Mouse (Mus musculus) cerebellum, adult 8-10 months (tissue): ENCODE data around the gene Aoc1.

Experiments used
- DNase-seq: peaks from one replicate; pipeline ENCODE4 v3.0.0; 2022

Aoc1 gene

DNA sequence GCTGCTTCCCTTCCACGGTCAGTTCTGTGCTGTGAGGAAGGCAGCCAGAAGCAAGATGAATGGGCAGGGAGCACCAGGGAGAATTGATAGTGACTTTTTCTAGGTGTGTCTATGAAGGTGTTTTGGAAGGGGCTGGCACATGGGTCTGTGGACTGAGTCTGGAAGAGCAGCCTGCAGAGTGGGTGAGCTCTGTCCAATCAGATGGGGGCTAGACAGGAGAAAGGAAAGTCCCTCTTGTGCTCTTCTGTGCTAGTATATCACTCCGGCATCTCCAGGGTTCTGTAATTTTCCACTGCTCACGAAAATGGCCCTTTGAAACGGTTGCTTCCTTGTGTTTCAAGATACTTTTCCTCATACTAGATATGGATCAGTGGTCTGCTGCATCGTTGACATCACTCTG lies at the start of gene Aoc1:
TSS of gene Aoc1 (plus strand) at position 301 of the 400 bp plus-strand sequence.
- no peak for DNase-seq

DNA sequence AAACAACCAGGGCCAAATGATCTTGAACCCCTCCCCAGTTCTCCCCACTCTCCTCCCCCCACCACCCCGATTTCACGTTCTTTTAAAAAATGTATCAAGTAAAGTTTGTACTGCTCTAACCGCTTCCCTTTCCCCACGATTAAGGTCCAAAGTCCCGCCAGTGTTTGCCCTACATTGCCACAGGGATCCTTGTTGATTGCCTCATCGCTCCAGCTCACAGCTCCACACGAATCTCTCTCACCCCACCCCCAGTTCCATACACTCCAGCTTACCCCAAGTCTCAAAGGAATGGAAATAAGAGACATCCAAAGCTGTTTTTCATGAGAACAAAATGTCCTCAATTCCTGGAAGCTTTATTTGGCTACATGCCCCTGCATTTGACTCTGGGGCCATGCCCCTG lies 47.7 kb upstream of the Aoc1 start:
- no peak for DNase-seq

DNA sequence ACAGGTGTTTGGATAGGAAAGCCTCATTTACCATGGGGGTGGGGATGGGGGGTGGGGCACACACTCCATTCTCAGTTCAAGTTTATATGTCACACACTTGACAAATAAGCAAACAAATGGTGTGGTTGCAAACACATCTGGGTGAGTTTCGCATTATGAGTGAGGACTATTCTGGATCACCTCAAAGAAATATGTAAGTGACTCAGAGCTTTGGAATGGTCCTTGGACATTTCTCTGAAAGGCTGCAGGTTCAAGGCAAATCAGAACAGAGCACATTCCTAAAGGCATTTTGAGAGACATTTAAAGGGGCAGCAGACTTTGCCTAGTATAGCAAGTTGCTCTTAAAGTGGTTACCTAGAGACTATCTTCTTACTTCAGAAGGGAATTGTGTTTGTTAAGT lies 43.7 kb upstream of the Aoc1 start:
- DNase-seq: no peak

DNA sequence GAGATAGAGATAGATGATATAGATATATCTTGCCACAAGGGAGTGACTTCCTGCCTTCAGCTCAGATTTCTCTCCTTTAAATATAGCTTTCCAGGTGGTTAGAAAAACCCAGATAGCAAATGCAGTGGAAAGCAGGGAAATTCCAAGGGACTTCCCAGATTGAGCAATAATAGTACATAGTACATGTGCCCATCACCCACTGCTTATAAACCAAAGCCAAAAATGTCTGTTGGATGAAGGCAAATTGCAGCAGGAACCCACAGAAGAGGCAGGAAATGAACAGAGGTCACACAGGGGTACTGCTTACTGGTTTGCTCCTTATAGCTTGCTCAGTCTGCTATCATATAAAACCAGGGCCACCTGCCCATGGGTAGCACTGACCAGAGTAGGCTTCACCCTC lies 43.0 kb upstream of the Aoc1 start:
- no peak for DNase-seq

DNA sequence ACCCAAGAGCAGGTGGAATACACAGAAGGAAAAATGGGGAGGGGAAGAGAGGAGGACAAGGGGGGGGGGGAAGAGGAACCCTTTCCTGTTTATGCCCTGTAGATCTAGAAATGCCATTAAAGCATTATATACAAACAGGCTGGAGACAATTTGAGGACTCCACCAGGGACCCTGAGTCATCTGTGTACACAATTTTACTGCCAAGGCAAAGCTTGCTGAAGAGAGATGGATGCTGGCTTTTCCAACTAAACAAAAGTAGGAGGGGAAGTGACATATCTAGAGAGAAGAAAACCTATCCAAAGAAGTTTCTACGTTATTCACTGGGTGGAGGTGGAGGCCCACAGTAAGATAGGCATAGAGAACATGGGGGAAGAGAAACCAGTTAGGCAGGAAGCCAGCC lies 42.5 kb upstream of the Aoc1 start:
- DNase-seq: no peak

DNA sequence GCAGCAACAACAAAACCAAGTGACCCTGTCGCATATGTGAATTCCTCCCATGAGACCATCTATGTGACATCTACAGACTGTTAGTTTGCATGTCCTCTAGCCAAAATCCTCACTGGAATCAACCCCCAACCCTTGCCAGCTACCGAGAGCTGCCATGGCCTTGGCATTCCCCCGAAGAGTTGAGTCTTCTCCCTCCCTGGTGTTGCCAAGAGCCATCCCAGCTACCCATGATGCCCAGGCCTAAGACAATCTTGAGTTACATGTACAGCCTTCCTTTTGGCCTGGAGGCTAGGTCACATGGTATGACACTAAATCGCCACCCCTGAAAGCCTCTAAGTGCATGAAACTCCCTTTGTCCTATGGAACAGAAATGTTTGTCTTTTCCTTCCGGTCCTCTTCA lies 41.6 kb upstream of the Aoc1 start:
- no peak for DNase-seq

DNA sequence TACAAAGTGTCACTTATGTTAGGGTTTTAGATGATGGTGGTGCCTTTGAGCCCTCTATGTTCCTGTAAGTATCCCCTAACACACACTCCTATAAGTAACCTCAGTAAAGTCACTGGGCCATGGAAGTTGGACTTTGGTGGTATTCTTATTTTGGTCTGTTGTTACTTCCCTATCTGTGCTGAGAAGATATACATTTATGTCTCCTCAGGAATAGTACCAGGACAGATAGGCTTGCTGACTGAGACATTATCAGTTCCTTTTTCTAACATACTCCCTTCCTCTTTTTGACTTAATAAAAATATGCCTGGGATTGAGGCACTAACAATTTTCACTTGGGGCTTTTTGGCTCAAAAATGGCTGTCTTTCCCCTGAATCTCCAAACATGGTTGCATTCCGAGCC lies 40.3 kb upstream of the Aoc1 start:
- DNase-seq: no peak

DNA sequence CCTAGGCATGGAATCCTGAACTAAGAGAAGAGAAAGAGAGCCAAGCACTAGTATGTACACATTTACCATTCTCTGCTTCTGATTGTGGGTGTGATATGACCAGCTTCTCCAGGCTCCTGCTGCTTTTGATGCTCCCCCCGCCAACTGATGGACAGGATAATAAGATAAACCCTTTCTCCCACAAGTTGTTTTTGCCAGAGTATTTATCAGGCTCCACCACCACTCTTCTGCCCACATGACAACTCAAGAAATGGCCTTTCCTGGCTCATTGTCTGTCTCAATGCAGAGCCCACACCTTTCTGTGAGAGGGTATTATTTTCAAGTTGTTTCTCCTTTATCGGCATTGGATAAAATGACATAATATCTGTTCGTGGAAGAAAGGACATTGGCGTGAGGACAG lies 39.2 kb upstream of the Aoc1 start:
- no peak for DNase-seq

DNA sequence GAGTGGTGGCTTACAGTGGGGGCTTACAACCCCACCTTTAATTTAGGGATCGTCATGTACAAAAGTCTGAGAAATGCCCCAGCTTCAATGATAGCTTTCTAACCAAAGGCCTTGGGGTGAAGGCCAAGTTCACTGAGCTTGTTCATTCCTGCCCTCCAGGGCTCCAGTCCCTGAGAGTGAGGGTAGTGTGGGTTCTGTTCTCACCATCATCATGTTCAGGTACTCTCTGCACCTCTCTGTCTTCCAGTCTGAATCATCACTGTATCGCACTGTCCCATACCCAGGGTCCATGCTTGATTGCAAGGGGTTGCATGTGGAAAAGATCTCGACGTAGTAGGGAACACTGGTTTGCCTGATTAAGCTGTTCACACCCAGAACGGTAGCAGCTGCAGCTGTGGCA lies 37.5 kb upstream of the Aoc1 start:
- no peak for DNase-seq

DNA sequence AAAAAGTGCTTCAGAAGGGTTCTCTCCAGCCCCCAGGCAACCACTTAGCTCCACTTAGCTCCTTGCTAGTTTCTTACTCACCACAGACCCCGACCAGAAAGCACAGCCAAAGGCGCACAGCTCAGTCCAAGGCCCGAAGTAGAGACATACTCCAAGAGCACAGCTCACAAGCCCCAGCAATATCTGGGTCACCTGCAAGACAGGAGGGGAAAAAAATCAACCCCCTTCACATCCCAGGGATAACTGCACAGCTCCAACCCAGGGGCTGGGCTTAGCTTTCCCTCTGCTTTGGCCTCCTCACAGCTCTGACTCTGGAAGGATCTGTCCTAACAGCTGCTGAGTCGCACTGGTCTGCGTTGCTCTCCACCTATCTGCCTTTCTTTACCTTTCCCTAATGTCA lies 36.5 kb upstream of the Aoc1 start:
- no peak for DNase-seq

DNA sequence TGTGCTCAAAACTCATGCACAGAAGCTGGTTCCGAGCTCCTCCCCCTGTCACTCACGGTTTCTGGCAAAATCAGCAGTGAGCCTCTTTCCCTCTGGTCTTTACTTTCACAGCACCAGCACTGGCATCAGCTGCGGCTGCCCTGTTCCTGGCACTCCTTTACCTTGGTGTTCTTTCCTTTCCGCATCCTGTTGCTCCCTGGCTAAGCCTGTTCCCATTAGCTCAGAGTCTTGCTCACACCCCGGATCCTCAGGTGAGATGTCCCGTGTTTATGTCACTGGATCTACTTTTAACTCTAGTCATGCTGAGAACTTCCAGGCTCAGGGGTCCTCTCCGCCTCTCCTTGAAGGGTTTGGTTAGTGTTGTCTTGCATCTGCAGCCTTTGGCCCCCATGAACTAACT lies 35.2 kb upstream of the Aoc1 start:
- DNase-seq: no peak

DNA sequence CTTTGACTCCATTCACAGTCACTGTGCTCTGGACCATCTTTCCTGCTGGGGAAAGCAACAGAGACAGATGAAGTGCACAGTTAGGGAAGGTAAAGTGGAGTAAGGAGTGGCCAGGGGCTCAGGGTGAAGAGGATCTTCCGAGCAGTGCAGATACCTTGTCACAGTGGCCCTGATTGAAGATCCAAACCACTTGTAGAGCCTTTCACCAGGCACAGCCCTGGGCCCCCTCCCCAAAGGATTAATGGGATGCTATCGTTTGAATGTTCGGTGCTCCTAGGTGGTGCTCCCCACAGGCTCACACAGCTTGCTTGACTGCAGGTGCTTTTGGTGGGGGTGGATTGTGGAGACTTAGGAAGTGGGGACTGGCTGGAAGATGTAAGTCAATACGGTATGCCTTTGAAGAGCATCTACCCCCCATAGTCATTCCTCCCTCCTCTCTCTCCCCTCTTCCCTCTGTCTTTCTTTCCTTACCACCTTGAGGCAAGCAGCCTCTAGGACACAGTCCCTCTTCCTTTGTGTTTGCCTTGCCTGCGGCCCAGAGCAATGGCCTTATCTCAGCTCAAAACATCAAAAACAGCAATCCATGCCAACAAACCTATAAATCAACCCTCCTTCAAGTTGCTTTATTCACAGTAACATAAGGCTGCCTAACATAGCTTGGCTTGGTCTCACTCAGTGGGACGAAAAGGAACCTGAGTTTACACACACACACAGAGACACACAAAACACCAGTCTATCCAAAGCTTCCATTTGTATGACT lies 34.2 kb upstream of the Aoc1 start:
- DNase-seq: no peak

DNA sequence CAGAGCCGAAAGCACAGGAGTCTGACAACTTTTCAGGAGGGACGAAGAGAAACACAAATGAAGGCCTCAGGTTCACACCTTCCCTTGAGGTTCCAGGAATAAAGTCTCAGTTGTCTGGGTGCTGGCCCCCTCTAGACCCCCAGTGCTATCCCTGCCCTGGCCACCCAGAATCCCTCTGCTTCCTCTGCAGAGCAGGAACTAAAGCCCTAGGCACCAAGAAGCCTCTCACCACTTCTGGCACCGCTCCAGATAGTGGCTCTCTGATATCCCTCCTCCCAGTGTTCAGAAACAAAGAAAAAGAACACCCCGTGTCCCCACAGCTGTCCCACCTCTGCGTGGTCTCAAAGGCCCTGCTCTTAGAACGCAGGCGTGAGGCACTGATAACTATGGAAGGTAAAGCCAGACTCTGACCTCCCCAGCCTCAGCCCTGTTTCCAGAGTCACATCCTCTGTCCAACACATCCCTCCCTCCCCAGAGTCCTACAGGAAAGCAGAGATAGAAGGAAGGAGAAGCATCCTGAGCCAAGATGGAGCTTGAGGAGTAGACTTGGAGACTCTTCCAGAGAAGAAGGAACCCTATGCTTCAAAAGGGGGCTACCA lies 32.2 kb upstream of the Aoc1 start, which contains the start of gene Tmem176a:
TSS of gene Tmem176a (plus strand) at position 549 of the 599 bp plus-strand sequence.
- no peak for DNase-seq

DNA sequence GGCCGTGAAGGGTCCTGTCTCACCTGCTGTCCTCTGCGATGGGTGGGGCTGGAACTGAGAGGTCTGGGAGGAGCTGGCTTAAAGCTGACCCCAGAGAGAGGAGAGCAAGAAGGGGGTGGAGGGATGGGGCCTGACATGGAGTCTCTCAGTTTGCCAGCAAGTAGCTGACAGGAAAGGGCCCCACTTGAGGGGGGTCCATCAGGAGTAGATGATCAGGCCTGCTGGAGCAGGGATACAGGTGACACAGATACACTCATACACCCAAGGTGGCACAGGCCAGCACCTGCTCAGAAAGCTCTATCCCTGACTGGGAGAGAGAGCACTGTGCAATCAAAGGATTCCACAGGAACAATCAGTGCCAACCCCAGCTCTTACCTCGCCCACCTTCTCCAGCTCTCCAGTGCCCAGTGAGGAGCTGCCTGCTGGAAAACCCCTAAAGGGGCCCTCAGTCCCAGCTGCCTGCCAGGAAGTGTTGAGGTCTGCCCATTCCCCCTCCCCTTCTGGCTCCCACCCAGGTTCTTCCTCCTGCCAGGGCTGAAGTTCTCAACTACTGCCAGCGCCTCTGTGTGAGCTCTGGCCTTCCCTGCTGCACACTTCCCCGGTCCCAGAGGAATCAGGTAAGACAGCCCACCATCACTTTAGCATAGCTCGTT lies 31.6 kb upstream of the Aoc1 start, which contains the start of gene Tmem176b:
TSS of gene Tmem176b (minus strand) at position 524 of the 653 bp plus-strand sequence.
- DNase-seq: peak; percentile 31

DNA sequence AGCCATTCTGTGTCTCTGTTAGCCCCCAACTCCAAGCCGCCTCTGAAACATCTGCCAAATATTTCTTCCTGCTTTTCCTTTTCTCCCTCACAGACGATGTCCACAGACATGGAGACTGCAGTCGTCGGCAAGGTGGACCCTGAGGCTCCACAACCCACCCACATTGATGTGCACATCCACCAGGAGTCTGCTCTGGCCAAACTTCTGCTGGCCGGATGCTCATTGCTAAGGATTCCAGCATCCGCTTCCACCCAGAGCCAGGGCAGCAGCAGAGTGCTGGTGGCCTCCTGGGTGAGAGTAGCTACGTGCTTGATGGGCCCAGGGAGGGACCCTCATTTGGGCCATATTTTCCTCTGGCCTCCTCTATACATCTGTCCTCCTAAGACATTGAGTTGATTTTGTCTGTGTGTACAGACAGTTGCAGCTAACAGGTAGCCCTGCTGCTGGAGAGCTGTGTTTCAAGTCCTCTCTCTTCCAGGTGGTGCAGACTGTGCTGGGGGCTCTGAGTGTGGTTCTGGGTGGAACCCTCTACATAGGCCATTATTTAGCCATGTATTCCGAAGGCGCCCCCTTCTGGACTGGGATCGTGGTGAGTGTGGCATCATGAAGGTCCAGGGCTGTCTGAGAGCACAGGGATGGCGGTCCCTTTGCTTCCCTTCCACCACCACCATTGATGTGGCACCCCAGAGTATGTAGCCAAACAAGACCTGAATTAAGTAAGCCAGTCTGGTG lies 30.4 kb upstream of the Aoc1 start:
- DNase-seq: no peak

DNA sequence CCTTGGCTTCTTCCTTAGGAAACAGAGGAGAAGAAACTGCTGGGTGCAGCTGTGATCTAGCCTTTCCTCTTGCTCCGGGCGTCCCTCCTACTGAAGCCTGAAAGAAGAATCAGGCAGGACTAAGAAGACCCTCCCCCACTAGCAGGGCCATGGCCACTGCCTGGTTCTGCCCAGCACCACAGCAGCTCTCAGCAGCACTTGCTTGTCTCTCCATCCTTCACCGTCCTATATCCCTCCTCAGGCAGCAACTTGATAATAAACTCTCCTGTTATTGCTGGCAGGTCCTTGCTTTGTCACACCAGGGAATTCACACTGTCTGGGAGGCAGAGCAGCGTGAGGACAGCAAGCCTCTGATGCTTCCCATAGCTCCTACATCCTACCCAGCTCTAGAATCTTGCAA lies 27.6 kb upstream of the Aoc1 start:
- no peak for DNase-seq

DNA sequence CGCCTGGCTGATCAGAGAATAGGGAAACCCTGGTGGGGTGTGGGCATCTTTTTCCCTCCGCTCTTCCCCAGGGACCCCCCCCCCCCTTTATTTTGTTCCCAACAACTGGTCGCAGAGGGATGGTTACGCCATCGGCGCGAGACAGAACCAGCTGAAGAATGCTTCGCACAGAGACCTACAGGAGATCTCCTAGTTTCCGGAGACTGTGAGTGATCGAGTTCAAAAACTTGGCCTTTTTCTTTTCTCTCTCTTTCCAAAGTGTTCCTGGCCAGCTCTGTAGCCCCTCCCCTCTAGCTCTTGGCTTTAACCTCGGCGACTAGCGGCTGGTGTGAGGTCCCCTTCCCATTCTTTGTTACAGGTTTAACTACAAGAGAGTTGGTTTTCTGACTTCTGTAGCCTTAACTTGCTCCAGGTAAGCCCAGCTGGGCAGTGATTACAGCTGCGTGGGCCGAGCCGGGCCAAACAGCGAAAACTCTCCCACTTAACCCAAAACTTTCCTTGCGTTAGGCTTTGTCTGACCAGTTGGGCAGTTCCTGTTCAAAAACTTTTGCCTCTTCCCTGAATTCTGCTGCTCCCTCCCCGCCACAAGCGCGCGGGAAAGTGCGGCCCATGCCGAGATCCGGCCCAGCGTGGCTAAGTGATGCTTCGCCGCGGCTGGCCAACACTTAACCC lies 20.7 kb upstream of the Aoc1 start:
- no peak for DNase-seq

DNA sequence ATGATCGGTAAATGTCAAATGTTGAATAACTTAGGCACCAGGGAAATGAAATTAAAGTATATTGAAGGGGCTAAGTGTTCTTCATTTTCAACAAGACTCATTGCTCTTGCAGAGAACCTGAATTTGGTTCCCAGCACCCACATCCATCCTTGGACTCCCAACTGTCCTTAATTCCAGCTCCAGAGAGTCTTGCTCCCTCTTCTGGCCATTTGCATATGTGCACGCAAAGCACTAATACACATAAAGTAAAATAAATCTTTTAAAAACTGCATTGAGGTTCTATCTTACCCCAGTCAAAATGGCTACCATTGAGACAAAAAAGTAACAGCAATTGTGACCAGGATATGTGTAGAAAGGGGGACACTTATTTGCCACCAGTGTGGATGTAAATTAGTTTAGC lies 18.5 kb upstream of the Aoc1 start:
- no peak for DNase-seq

DNA sequence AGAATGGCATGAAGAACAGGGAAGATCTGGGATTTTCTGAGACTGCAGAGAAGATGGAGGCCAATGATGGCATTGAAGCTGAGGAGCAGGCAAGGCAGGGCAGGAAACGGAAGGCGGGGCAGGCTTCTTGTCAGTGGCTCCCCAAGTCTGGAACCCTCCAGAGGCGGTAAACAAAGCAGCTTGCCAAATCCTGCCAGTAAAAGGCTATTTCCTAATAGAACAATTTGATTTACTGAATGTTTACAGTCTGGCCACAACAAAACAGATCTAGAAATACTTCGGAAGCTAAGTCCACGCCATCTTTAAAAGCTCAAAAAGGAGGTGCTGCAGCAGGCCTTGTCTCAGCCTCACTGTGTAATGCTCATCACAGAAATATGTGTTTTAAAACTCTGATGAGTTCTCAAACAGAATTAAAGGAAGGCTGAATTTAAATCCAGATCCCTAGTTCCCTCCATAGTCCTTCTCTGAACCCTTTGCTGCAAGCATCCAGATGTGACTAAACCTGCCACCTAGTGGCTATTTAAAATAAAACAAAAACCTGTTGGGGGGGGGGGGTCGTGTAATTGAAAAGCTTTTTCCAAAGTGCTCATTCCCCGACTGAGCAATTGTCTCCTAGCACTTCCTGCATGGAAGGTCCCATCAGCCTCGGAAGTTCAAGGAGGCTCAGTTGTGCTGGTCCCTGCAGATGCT lies 14.9 kb upstream of the Aoc1 start:
- no peak for DNase-seq

DNA sequence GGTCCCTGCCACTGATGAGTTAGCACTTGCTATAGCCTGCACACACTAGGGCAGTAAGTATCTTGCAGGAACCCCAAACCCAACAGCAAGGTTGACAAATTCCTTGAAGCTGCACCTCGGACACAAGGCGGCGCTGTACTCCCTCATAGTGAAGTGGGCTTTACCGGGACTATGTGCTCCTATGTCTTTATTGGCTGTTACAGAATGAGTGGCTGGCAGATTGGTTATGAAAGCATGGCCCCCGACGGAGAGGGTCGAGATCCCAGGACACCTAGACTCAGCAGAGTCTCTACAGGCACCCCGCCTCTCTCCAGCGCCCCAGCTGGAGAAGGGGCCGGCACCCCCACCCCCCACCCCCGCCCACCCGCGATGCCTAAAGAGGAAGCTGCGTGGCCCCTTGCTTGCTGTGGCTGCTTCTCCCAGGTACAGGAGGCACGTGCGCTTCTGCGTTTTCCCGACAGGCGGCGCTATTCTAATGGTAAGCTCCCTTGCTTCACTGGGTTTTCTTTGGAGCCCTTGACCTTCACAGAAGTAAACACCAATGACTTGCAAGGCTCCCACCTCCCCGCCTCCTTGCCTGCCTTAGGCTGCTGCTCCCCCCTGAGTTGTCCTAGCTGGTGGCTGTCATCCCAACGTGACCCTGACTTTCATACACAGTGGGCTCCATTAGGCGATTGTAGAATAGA lies 12.4 kb upstream of the Aoc1 start:
- no peak for DNase-seq

DNA sequence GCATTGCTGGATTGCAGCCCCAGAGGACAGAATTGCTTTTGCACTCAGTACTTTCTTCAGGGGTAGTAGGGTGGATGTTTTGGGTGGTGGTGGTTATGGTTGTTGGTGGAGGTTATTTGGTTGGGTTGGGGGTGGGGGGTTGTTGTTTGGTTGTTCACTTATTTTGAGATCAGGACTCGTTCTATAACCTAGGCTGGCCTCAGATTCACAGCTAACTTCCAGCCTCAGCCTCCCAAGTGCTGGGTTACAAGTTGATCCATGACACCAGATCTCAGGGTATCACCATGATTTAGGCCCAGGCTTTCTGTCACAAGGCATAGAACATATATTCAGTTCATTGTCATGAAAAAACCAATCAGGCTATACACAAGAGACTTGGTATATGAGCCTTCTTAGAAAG lies 11.8 kb upstream of the Aoc1 start:
- no peak for DNase-seq
